Mouse (Mus musculus) thymus, adult 2 months (tissue): ENCODE data around the gene Stxbp3.

Experiments used
- CTCF ChIP-seq: fragments of 200-500 bp; IDR thresholded peaks from 2 replicates; pipeline ENCODE4 v1.5.1; 2012; ENCODE audit warnings: mild to moderate bottlenecking, control low read depth, low read length, moderate library complexity, borderline replicate concordance; ENCODE audit not compliant: control insufficient read depth, poor library complexity, insufficient read depth; ENCODE audit errors: extremely low read depth
- POLR2A ChIP-seq: fragments of 200-500 bp; IDR thresholded peaks from 2 replicates; pipeline ENCODE4 v1.6.1; 2012; ENCODE audit warnings: mild to moderate bottlenecking, low read length, control low read depth, moderate library complexity; ENCODE audit not compliant: control insufficient read depth, poor library complexity, insufficient read depth; ENCODE audit errors: extremely low read depth

- no peak for TF ChIP-seq CTCF
- TF ChIP-seq POLR2A = no peak
Observed at GRCm38 (mm10) chr3:108863091-108863490, 22.8 kb upstream of the Stxbp3 start.
